Comparison of ENCODE assay signal across 12 mouse cellular contexts in genomic region chr5:108727425-108727824, GRCm38 (mm10). TPM values are rescaled to one million over a fixed set of nuclear protein-coding genes. Genes with fewer than 3 reads are reported as not detected.
"Had no signal": no experiment of that assay in that cellular context is flagged by ENCODE, and none has a peak within 500 bp of the region (broad histone marks: within the 10 kb centered on the region; RNA-seq: fewer than 3 reads in every experiment).

No protein-coding gene starts in this region.

- H3K9ac ChIP-seq: limb, embryonic 12.5 days; lung, embryonic 14.5 days; midbrain, embryonic 12.5 days had no signal

- H3K4me3 ChIP-seq: limb, embryonic 12.5 days; megakaryocyte, embryonic 14.5 days; midbrain, embryonic 12.5 days had no signal

- H3K36me3 ChIP-seq: limb, embryonic 12.5 days; midbrain, embryonic 12.5 days had no signal

- H3K4me1 ChIP-seq: limb, embryonic 12.5 days; midbrain, embryonic 12.5 days had no signal

- H3K27ac ChIP-seq: limb, embryonic 12.5 days; macrophage; midbrain, embryonic 12.5 days had no signal

- H3K4me2 ChIP-seq: limb, embryonic 12.5 days; lung, embryonic 14.5 days; midbrain, embryonic 12.5 days had no signal

- H3K9me3 ChIP-seq: limb, embryonic 12.5 days; megakaryocyte, embryonic 14.5 days; midbrain, embryonic 12.5 days had no signal

- H3K27me3 ChIP-seq: limb, embryonic 12.5 days; midbrain, embryonic 12.5 days had no signal

RNA-seq across cellular contexts. Expression of gene Rnf212, which starts 47.4 kb away (rescaled TPM):
- total RNA-seq: layer of hippocampus, postnatal 36 days; left cerebral cortex, adult 8-10 months; left cerebral cortex, postnatal 25 days; liver, adult 2 months; midbrain, postnatal 0 days had no signal
- polyA plus RNA-seq: inflammation-experienced regulatory T-cells, adult 6 months; liver, adult 2 months; lung, embryonic 14.5 days; macrophage; midbrain, embryonic 12.5 days; midbrain, postnatal 0 days; neural tube, embryonic 14.5 days had no signal

RNA-seq across cellular contexts. Expression of gene Slc26a1, which starts 52.1 kb away (rescaled TPM):
- polyA plus RNA-seq: macrophage had no signal
